Comparison of ENCODE assay signal across 11 mouse cellular contexts in genomic region chr15:97180970-97181669, GRCm38 (mm10).
A peak's percentile ranks its signal among the peaks of the same experiment; 100 is the strongest.
DNase-seq lines count a peak whose midpoint lies in the region; ATAC-seq and TF ChIP-seq lines count a peak whose summit lies in the region.
"Had no signal": no experiment of that assay in that cellular context is flagged by ENCODE, and none has a peak within 500 bp of the region (broad histone marks: within the 10 kb centered on the region; RNA-seq: fewer than 3 reads in every experiment).

No protein-coding gene starts in this region.

- no peak for TF ChIP-seq CTCF in midbrain, postnatal 0 days (IDR thresholded peaks at IDR 0.05)

- H3K9ac ChIP-seq in limb, embryonic 14.5 days (ENCODE audit: low read depth, low read length, severe bottlenecking), result no peak overlapping the region
- H3K9ac ChIP-seq in hindbrain, embryonic 16.5 days (ENCODE audit: low read depth, low read length), result no peak overlapping the region
- H3K9ac ChIP-seq in midbrain, postnatal 0 days (replicated peaks; ENCODE audit: low read length, poor library complexity, severe bottlenecking), result no peak overlapping the region
- H3K9ac ChIP-seq: heart, embryonic 13.5 days; stomach, embryonic 15.5 days had no signal

- peak; percentile 25 for DNase-seq in limb, embryonic 14.5 days (ENCODE audit: low spot score)
- no peak for DNase-seq in limb, embryonic 10.5 days (ENCODE audit: low spot score)
- DNase-seq in embryonic facial prominence, embryonic 10.5 days (ENCODE audit: low spot score), result peak; percentile 24
- peak; percentile 87 for DNase-seq in midbrain, postnatal 0 days (ENCODE audit: low spot score)
- DNase-seq in gastrocnemius, postnatal 36 days, result no peak
- no peak for DNase-seq in kidney, adult 11 months
- no peak for DNase-seq in adrenal gland, postnatal 10 days
- DNase-seq: B cell, adult 2 months had no signal

- H3K27ac ChIP-seq in limb, embryonic 14.5 days (replicated peaks; ENCODE audit: low read depth, low read length), result no peak overlapping the region
- H3K27ac ChIP-seq in limb, embryonic 10.5 days, result no peak overlapping the region
- no peak overlapping the region; the same call in 1 of the 2 replicates for H3K27ac ChIP-seq in embryonic facial prominence, embryonic 10.5 days (replicated peaks)
- H3K27ac ChIP-seq in hindbrain, embryonic 16.5 days (ENCODE audit: low read depth, low read length), result peak overlapping the region; percentile 60
- peak overlapping the region; percentile 52; the same call in 1 of the 2 replicates for H3K27ac ChIP-seq in midbrain, postnatal 0 days (ENCODE audit: low read depth, low read length)
- H3K27ac ChIP-seq: heart, embryonic 13.5 days; stomach, embryonic 15.5 days had no signal

- intact Hi-C loops in gastrocnemius, postnatal 36 days (cut with DNase I), result loop anchor here (10.0 kb wide), 1 partner anchor 626 kb away; no protein-coding TSS in a partner anchor

- H3K4me1 ChIP-seq in limb, embryonic 14.5 days (ENCODE audit: control insufficient read depth, insufficient read depth, low read length), result no peaks in the 10 kb centered on the region
- peaks cover 13% of the 10 kb centered on the region; the same call in 1 of the 2 replicates for H3K4me1 ChIP-seq in limb, embryonic 10.5 days
- peaks cover 13% of the 10 kb centered on the region for H3K4me1 ChIP-seq in embryonic facial prominence, embryonic 10.5 days
- H3K4me1 ChIP-seq in hindbrain, embryonic 16.5 days (ENCODE audit: control insufficient read depth, insufficient read depth, low read depth, low read length), result peaks cover 9% of the 10 kb centered on the region
- H3K4me1 ChIP-seq in midbrain, postnatal 0 days (ENCODE audit: insufficient read depth, low read length), result peaks cover 13% of the 10 kb centered on the region; the same call in 1 of the 2 replicates

- 59% methylated on average over 9 of the region's 9 CpGs for WGBS in limb, embryonic 14.5 days
- 80% methylated on average over 9 of the region's 9 CpGs for WGBS in limb, embryonic 10.5 days
- WGBS in embryonic facial prominence, embryonic 10.5 days, result 73% methylated on average over 9 of the region's 9 CpGs
- WGBS in hindbrain, embryonic 16.5 days, result 33% methylated on average over 9 of the region's 9 CpGs
- WGBS in midbrain, postnatal 0 days, result 46% methylated on average over 9 of the region's 9 CpGs

- no peak for TF ChIP-seq POLR2A in limb, embryonic 14.5 days (IDR thresholded peaks at IDR 0.05; ENCODE audit: borderline replicate concordance, extremely low read depth, insufficient read depth, insufficient read length)

- no peaks in the 10 kb centered on the region for H3K27me3 ChIP-seq in limb, embryonic 14.5 days (ENCODE audit: control insufficient read depth, insufficient read depth, low read length)
- no peaks in the 10 kb centered on the region for H3K27me3 ChIP-seq in limb, embryonic 10.5 days (ENCODE audit: low read depth, poor library complexity, severe bottlenecking)
- H3K27me3 ChIP-seq in embryonic facial prominence, embryonic 10.5 days (replicated peaks; ENCODE audit: low read depth, poor library complexity, severe bottlenecking), result no peaks in the 10 kb centered on the region
- no peaks in the 10 kb centered on the region for H3K27me3 ChIP-seq in hindbrain, embryonic 16.5 days (replicated peaks; ENCODE audit: control insufficient read depth, insufficient read depth, low read length)
- no peaks in the 10 kb centered on the region for H3K27me3 ChIP-seq in midbrain, postnatal 0 days (ENCODE audit: insufficient read depth, low read length)
- H3K27me3 ChIP-seq: heart, embryonic 13.5 days; stomach, embryonic 15.5 days had no signal

- no peaks in the 10 kb centered on the region for H3K9me3 ChIP-seq in limb, embryonic 14.5 days (ENCODE audit: control insufficient read depth, low read length)
- H3K9me3 ChIP-seq in limb, embryonic 10.5 days (replicated peaks), result no peaks in the 10 kb centered on the region
- no peaks in the 10 kb centered on the region for H3K9me3 ChIP-seq in embryonic facial prominence, embryonic 10.5 days
- H3K9me3 ChIP-seq in hindbrain, embryonic 16.5 days (ENCODE audit: control insufficient read depth, low read length), result no peaks in the 10 kb centered on the region
- H3K9me3 ChIP-seq in midbrain, postnatal 0 days (ENCODE audit: low read length), result no peaks in the 10 kb centered on the region
- H3K9me3 ChIP-seq: heart, embryonic 13.5 days; stomach, embryonic 15.5 days had no signal

- H3K4me2 ChIP-seq in limb, embryonic 14.5 days (replicated peaks; ENCODE audit: low read depth, low read length, severe bottlenecking), result no peak overlapping the region
- no peak overlapping the region for H3K4me2 ChIP-seq in hindbrain, embryonic 16.5 days (ENCODE audit: low read length)
- no peak overlapping the region for H3K4me2 ChIP-seq in midbrain, postnatal 0 days (ENCODE audit: low read depth, low read length, poor library complexity, severe bottlenecking)
- H3K4me2 ChIP-seq: heart, embryonic 13.5 days; stomach, embryonic 15.5 days had no signal

- H3K4me3 ChIP-seq in limb, embryonic 14.5 days (replicated peaks; ENCODE audit: low read length), result no peak overlapping the region
- H3K4me3 ChIP-seq in limb, embryonic 10.5 days, result no peak overlapping the region
- no peak overlapping the region for H3K4me3 ChIP-seq in embryonic facial prominence, embryonic 10.5 days
- H3K4me3 ChIP-seq in hindbrain, embryonic 16.5 days (ENCODE audit: low read length), result no peak overlapping the region
- no peak overlapping the region for H3K4me3 ChIP-seq in midbrain, postnatal 0 days (ENCODE audit: low read depth, low read length)
- H3K4me3 ChIP-seq: heart, embryonic 13.5 days; stomach, embryonic 15.5 days had no signal

- no peaks in the 10 kb centered on the region for H3K36me3 ChIP-seq in limb, embryonic 14.5 days (ENCODE audit: control insufficient read depth, insufficient read depth, low read length)
- H3K36me3 ChIP-seq in limb, embryonic 10.5 days, result no peaks in the 10 kb centered on the region
- no peaks in the 10 kb centered on the region for H3K36me3 ChIP-seq in embryonic facial prominence, embryonic 10.5 days (replicated peaks)
- no peaks in the 10 kb centered on the region for H3K36me3 ChIP-seq in hindbrain, embryonic 16.5 days (ENCODE audit: control insufficient read depth, insufficient read depth, low read length)
- H3K36me3 ChIP-seq in midbrain, postnatal 0 days (ENCODE audit: insufficient read depth, low read length), result no peaks in the 10 kb centered on the region
- H3K36me3 ChIP-seq: heart, embryonic 13.5 days; stomach, embryonic 15.5 days had no signal

- no peak for ATAC-seq in limb, embryonic 14.5 days (ENCODE audit: low FRiP score, low read depth)
- peak; percentile 83 for ATAC-seq in hindbrain, embryonic 16.5 days
- ATAC-seq in midbrain, postnatal 0 days (ENCODE audit: low FRiP score), result no peak

Comparison
In these comparisons a context has a peak if more than half of its experiments do, and no peak if none do; other contexts are left out.
1. DNase-seq: peak in limb, embryonic 14.5 days (single experiment), embryonic facial prominence, embryonic 10.5 days (single experiment) and midbrain, postnatal 0 days (single experiment); none in limb, embryonic 10.5 days (single experiment), gastrocnemius, postnatal 36 days (0 of 2), kidney, adult 11 months (single experiment) and adrenal gland, postnatal 10 days (single experiment).
2. H3K27ac ChIP-seq: peak in hindbrain, embryonic 16.5 days (single experiment) and midbrain, postnatal 0 days (single experiment); none in limb, embryonic 14.5 days (single experiment), limb, embryonic 10.5 days (single experiment) and embryonic facial prominence, embryonic 10.5 days (single experiment).